Mouse (Mus musculus): Measurements from ENCODE around the gene Hk2.

- TF ChIP-seq POLR2A (IDR thresholded peaks at IDR 0.05; ENCODE audit: borderline replicate concordance, low read depth, low read length), result no peak
- no peak for TF ChIP-seq CTCF (IDR thresholded peaks at IDR 0.05; ENCODE audit: low read depth, low read length)
Measured at GRCm38 (mm10) chr6:82689474-82689873, 84.8 kb downstream of the Hk2 start.

Measured in bone marrow macrophage, adult 2 months (primary cell).